Mouse (Mus musculus): ENCODE data around the gene Lamtor3.
"Not testable (repeated sequence)": the region's sequence is repeated elsewhere in the genome, so short reads cannot be mapped to it uniquely, and the experiment has no call there.

Lamtor3 gene

DNA sequence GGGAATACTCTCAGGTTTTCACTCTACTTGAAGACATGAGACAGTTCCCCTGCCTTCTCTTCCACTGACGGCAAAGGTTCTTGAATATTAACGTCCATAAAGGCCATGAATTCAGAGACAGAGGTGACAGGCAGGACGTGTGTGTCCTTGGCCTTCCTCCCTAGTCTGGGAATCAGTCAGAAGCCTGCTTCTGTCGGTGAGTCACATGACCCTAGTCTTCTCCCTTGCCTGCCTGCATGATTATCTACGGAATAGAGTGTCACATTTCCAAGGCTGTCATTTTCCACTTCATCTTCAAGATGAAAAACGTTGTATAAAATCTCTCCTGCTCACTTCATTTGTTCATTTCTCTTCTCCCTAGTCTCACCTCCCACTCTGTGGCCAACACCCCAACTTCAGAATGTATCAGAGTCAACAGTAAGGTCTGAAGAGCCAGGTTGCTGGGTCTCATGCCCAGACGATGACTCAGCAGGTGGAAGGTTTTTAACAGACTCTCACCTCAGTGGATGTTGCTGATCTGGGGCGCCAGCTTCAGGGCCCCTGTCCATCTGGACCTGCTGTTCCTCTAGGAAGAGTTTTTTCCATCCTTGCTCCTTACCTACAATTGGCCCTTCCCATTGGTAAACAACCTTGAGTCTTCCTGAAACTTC is 43.6 kb downstream of the Lamtor3 start:
- DNase-seq (ENCODE audit: low read depth, low spot score), result no peak

DNA sequence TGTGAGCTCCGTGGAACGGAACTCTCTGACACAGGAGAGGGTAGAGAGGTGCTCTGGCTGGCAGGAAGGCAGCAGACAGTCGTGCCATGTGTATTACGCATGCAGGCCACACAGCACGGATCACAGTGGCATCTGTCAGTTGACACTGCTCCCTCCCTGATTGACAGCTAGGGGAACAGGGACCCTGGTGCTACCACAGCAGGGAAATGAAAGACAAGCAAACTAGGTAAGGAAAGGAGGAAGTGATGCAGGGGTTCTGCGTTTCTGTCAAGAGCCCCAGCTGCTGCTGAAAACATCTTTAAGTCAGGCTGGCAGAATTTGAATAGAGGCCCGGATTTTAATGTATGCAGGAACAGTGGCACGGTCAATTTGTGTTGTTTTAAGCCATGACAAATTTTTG is 45.2 kb downstream of the Lamtor3 start:
- DNase-seq (ENCODE audit: low read depth, low spot score), result no peak

DNA sequence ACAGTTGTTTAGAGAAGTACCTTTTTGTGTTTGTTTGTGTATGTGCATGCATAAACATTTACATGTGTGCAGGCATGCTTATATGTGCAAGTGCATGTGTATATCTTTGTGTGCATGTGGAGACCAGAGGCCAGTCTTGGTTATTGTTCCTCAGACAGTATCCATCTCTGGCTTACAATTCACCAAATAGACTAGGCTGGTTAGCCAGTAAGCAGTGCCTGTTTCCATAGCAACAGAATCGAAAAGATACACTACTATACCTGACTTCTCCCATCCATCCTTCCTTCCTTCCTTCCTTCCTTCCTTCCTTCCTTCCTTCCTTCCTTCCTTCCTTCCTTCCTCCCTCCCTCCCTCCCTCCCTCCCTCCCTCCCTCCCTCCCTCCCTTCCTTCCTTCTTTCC is 45.7 kb downstream of the Lamtor3 start:
- DNase-seq (ENCODE audit: low read depth, low spot score), result not testable (repeated sequence)

DNA sequence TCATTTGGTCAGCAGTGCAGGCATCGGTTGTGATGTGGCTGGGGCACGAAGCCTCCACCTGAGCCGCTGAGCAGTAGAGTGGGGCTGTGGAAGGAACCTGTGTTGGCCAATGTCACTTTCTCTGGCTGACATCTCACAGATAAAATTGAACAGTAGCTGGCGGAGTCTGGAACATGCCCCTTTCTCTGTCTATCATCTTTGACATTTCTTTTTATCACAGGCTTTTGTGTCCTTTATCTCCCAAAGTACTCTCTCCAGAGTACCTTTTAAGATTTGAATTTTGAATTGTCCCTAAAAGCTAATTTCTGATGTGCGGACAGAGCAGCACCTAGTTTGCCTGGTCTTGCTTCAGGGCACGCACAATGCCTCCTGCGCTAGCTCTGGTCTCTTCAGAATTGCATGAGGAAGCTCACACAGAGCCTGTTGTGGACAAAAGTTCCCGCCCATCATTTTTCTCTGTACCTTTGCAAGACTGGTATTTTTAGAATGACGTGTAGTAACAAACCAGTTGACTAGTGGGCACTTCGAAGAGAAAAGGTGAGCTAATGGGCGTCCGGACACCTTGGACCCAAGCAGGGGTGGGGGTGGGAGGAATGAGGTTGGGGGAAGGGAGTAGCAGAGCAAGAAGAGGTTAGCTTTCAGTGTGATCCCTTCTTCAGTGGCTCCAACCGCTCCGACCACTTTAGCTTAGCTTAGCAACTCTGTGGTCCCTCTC is 50.0 kb downstream of the Lamtor3 start:
- DNase-seq (ENCODE audit: low read depth, low spot score), result no peak

DNA sequence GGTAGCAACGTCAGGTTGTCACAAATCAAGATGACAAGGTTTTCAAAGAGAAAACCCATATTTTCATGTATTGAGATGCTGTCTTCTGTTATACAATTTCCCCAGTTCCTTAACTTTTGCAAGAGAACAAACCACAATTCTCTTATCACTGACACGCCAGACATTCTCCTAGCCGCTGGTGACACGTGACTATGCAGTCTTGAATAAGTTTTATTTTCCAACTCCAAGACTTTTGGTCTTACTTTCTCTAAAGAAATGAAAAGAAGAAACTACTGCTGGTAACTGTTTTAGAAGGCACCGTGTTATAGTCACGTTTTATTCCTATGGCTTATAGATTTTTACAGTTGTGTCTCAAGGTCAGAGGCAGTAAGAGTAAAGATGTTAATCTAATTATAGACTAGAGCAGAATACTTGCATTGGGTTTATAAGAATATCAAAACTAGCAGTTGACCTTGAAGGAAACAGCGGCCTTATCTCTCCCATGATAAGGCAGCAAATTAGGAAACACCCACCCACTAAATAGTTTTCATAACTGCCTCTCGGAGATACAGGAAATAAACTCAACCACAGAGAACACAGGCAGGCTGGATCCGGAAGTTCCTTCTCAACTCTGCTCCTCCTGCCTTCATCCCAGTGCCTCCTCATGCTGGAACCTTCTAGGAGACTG is 50.6 kb downstream of the Lamtor3 start:
- DNase-seq (ENCODE audit: low read depth, low spot score), result no peak

DNA sequence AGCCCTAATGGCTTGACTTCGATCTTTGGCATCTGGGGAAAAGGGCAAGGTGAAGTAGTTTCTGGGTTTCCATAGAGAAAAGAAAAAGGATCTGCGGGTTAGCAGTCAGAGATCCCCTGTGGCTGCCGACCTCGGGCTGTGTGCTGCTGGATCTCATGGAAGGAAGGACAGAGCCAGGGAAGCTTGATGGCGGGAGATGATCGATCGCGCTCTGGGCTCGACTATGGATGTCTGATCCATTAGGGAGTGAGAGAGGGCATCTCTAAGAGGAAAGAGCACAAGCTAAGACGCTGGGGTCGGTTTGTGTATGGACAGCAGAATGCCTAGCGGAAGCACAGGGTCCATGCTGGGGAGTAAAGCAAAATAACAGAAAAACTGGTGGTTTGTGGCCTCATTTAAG is 51.6 kb downstream of the Lamtor3 start:
- no peak for DNase-seq (ENCODE audit: low read depth, low spot score)

DNA sequence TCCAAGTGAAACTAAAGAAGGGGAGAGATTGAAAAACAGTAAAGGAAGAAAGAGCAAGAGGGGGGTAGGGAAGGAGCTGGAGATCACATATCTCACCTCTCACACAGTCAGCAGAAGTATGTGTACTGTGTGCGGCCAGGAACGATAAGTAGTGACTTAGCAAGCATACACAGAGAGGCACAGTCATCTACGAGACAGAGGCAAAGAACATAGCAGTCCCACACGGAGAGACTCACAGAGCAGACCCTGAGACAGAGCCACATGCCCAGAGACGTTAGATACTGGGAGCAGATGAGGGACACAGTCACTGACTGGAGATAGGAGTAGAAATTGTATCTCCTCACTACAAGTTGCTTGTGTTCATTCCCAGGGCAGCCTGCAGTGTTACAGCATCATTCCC is 53.9 kb downstream of the Lamtor3 start:
- DNase-seq (ENCODE audit: low read depth, low spot score), result no peak

DNA sequence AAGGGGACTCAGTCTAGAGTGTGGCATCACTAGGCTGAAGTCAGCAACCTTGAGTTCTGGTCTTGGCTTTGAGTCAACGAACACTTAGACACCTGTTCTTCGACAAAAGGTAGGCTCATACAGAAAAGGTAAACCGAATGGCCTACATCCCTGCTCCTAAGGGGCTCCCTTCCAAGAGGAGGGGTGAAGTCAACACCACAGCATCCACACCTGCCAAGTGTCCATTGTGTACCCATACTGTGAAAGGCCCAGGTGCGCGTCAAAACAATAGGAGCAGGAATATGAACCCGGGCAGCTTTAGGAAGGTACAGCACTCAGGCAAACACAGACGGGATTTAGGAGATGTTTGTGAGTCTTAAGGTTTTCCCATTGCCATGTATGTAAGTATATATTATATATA is 54.7 kb downstream of the Lamtor3 start:
- no peak for DNase-seq (ENCODE audit: low read depth, low spot score)

DNA sequence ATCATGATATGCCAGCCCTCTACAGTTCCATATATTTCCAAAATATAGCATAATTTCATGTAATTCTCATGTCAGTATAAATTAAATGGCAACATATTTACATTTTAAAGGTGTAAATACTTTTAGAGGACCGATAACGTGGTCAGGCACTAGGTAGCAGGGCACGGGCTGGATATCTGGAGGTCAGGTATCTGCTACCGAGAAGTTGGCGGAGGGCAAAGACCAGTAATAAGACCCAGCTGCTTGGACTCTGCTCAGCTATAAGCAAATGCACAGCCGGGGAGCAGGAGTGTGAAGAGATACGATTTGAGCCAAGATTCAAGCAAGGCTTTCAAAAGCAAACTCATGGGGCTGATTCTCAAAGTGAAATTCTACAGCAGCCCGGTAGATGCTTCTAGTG is 56.0 kb downstream of the Lamtor3 start:
- no peak for DNase-seq (ENCODE audit: low read depth, low spot score)

DNA sequence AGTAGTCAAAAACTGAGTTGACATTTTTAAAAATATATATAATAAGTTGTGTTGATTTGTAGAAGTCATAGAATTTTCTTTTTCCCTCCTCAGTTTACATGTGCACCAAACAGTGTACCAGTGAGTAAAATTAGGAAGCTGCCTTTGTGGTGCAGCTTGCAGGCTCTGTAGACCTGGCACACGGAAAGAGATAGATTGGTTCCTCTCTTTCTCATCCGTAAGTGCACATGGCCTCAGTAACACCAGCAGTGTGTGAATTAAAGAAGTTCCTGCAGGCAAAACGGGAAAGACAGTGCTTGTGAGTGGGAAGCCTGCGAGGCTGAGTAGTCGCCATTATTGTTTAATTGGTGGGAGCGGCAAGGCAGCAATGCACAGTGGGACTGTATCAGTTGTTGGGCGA is 57.1 kb downstream of the Lamtor3 start:
- no peak for DNase-seq (ENCODE audit: low read depth, low spot score)

DNA sequence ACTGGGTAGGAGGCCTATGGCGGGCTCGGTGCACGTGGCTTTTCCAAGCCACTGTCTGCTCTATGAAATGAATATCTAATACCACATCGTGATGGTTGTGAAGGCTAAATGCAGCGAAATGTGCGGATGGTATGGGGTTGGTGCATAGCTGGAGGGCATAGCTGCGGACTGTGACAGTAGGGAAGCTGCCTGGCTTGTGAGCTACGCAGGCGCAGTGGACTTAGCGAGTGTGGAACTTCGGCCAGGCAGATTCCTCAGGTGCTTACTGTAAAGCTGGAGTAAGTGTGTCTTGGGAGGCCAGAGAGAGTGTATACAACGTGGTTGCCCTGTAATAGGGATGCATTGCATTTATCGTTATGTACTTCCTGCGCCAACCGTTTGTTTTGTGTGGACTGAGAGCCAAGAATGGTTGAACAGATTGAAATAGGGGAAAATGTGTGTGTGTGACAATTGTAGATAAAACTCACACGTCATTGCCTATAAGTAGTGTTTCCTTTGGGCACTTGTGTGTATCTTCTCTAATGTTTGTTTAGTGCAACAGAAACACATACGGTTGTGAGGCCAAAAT is 57.6 kb downstream of the Lamtor3 start:
- no peak for DNase-seq (ENCODE audit: low read depth, low spot score)

DNA sequence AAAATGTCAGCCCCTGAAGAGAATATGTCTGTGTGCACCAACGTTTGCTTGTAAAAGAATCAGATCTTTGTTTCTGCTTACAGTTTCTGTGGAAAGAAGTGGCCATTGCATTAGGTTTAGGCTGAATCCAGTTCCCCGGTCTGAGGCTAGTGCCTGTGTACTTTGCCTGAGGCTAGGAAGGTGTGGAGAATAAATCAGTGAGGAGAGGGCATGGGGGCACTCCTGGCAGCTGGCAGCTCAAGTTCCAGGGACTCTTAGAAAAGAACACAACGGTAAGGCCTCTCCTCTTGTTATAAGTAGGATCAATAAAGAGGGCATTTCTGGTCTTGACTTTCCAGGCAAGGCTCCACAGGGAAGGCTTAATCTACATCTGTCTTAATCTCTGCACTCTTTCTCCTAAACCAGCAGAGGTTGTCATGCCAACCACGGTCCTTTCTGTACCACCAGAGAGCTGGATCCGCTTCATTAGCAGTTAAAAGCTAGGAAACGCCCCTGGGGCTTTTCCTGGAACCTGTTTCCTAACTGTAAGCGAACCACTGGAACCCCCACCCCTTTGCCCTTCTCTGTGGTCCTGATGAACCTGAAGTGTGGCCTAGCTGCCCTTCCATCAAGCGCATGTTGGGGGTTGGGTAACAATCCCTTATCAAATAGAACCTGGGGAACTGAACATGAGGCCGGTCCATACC is 58.8 kb downstream of the Lamtor3 start:
- peak; percentile 52 for DNase-seq (ENCODE audit: low read depth, low spot score)

DNA sequence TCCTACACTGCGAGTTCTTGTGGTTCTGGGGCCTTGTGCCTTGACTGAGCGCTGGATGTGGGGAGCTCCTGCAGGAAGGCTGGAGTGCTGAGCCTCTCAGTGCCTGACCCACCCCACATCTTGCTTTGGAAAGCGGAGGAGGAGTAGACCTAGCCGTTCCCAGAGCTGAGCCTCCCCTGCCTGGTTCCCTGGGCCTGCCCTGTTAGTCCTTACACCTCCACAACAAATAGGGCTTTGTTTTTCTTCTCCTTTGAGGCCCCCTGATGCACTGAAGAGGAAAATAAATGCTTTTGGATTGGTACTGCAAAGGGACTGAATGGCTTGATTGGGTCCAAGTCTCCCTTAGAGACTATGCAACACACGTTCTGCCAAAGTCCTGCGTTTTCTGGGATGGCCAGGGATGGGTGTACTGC is 59.3 kb downstream of the Lamtor3 start:
- no peak for DNase-seq (ENCODE audit: low read depth, low spot score)

DNA sequence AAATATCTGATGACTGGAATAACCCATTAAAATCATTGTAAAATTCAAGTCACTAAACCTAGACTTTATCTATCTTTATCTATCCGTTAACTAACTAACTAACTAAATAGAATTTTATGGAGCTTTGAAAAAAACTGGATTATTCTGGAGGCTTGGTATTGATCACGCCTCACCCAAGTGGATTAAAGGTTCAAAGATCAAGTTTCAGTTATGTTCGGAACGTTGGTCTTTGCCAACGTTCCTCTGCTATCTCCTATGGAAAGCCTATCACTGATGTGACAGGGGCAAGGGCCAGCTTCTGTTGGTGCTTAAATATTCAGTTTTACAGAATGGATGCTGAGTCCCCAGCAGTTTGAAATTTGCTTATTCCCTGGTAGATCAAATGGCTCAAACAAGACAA is 59.9 kb downstream of the Lamtor3 start:
- no peak for DNase-seq (ENCODE audit: low read depth, low spot score)
